36 mouse cellular contexts compared by ENCODE assay signal in the genomic region with DNA sequence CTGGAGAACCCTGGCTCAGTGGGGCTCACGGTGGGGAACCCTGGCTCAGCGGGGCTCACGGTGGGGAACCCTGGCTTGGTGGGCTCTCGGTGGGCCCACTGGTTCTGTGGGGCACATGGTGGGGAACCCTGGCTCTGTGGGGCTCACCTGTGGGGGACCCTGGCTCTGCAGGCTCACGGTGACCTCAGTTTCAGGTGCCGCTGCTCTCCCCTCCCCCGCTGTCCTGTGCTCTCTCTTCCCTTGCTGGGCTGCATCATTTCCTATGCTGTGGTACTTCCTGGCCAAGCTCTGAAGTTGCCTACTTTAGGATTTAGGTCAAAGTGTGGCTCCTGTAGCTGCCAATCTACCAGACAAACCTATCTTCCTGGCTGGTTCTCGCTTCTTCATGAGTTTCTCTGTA. TPM values are rescaled to one million over a fixed set of nuclear protein-coding genes. Genes with fewer than 3 reads are reported as not detected.
DNase-seq lines count a peak whose midpoint lies in the region; ATAC-seq lines count a peak whose summit lies in the region.
"Had no signal": no experiment of that assay in that cellular context is flagged by ENCODE, and none has a peak within 500 bp of the region (broad histone marks: within the 10 kb centered on the region; RNA-seq: fewer than 3 reads in every experiment).

No protein-coding gene starts in this region.

- WGBS in hindbrain, embryonic 13.5 days = 82% methylated on average over 8 of the region's 8 CpGs
- 73% methylated on average over 8 of the region's 8 CpGs for WGBS in hindbrain, embryonic 11.5 days

- H3K9ac ChIP-seq in hindbrain, embryonic 13.5 days = no peak overlapping the region
- no peak overlapping the region for H3K9ac ChIP-seq in hindbrain, embryonic 11.5 days (ENCODE audit: low read depth, low read length)
- H3K9ac ChIP-seq: embryonic facial prominence, embryonic 15.5 days; forebrain, embryonic 12.5 days; forebrain, postnatal 0 days; heart, embryonic 12.5 days; liver, embryonic 14.5 days; neural tube, embryonic 12.5 days had no signal

- no peaks in the 10 kb centered on the region for H3K27me3 ChIP-seq in hindbrain, embryonic 13.5 days
- no peaks in the 10 kb centered on the region for H3K27me3 ChIP-seq in hindbrain, embryonic 11.5 days (ENCODE audit: control insufficient read depth, insufficient read depth, low read length)
- H3K27me3 ChIP-seq: embryonic facial prominence, embryonic 15.5 days; forebrain, embryonic 12.5 days; neural tube, embryonic 12.5 days had no signal

- peak; percentile 22 for DNase-seq in CD4-positive helper T cell, adult 2 months (ENCODE audit: low read depth, low spot score)
- DNase-seq in naive thymus-derived CD4-positive, alpha-beta T cell, adult 2 months (ENCODE audit: low read depth) = peak; percentile 36
- DNase-seq in thymus, postnatal 14 days = peak; percentile 83
- DNase-seq in hindbrain, embryonic 11.5 days (ENCODE audit: low spot score) = no peak
- no peak for DNase-seq in ovary, postnatal 10 days (ENCODE audit: low spot score)
- no peak for DNase-seq in ovary, postnatal 14 days (ENCODE audit: low spot score)
- DNase-seq: B cell, adult 2 months; cerebellum, adult 2 months; cerebellum, postnatal 25 days; forebrain, postnatal 0 days; gastrocnemius, postnatal 10 days; heart, postnatal 4 days; kidney, adult 8-10 months; kidney, postnatal 4 days; layer of hippocampus, postnatal 36 days; liver; lung, adult 2 months; lung, postnatal 10 days; right cerebral cortex, postnatal 14 days; spleen, adult 18-20 months had no signal

- ATAC-seq in hematopoietic stem cell, adult 5-6 weeks (replicated peaks in 1 of 2; ENCODE audit: insufficient read depth in 1 of 2, low FRiP score in 2 of 2, low TSS enrichment in 1 of 2, low read depth in 1 of 2, poor library complexity in 2 of 2, severe bottlenecking in 2 of 2) = peak; percentile 50 to 51; a peak in 3 of 4 replicates
- ATAC-seq in hindbrain, embryonic 13.5 days (ENCODE audit: low FRiP score) = no peak
- no peak for ATAC-seq in hindbrain, embryonic 11.5 days (ENCODE audit: low FRiP score)
- ATAC-seq: forebrain, postnatal 0 days; hindbrain, embryonic 16.5 days; intestine, embryonic 16.5 days; midbrain, embryonic 16.5 days had no signal

- no peaks in the 10 kb centered on the region for H3K9me3 ChIP-seq in hindbrain, embryonic 13.5 days
- no peaks in the 10 kb centered on the region for H3K9me3 ChIP-seq in hindbrain, embryonic 11.5 days (ENCODE audit: control insufficient read depth, low read length)
- H3K9me3 ChIP-seq: embryonic facial prominence, embryonic 10.5 days; embryonic facial prominence, embryonic 15.5 days; forebrain, embryonic 12.5 days; heart, embryonic 12.5 days; midbrain, embryonic 10.5 days; neural tube, embryonic 12.5 days had no signal

- no peak overlapping the region for H3K4me3 ChIP-seq in hindbrain, embryonic 13.5 days
- no peak overlapping the region for H3K4me3 ChIP-seq in hindbrain, embryonic 11.5 days (ENCODE audit: low read depth, low read length)
- H3K4me3 ChIP-seq: embryonic facial prominence, embryonic 10.5 days; embryonic facial prominence, embryonic 15.5 days; forebrain, embryonic 12.5 days; heart, embryonic 12.5 days; midbrain, embryonic 10.5 days; neural tube, embryonic 12.5 days had no signal

- no peak overlapping the region for H3K4me2 ChIP-seq in hindbrain, embryonic 13.5 days
- H3K4me2 ChIP-seq in hindbrain, embryonic 11.5 days (replicated peaks; ENCODE audit: low read depth, low read length) = no peak overlapping the region
- H3K4me2 ChIP-seq: embryonic facial prominence, embryonic 15.5 days; forebrain, embryonic 12.5 days; heart, embryonic 12.5 days; neural tube, embryonic 12.5 days had no signal

- H3K27ac ChIP-seq in hindbrain, embryonic 13.5 days = no peak overlapping the region
- H3K27ac ChIP-seq in hindbrain, embryonic 11.5 days (ENCODE audit: low read depth, low read length) = no peak overlapping the region
- H3K27ac ChIP-seq: embryonic facial prominence, embryonic 10.5 days; embryonic facial prominence, embryonic 15.5 days; forebrain, embryonic 12.5 days; kidney, postnatal 0 days; liver, embryonic 14.5 days; midbrain, embryonic 10.5 days; neural tube, embryonic 12.5 days; stomach, postnatal 0 days had no signal

- H3K36me3 ChIP-seq in hindbrain, embryonic 13.5 days = peaks cover 89% of the 10 kb centered on the region
- H3K36me3 ChIP-seq in hindbrain, embryonic 11.5 days (ENCODE audit: control insufficient read depth, insufficient read depth, low read length) = no peaks in the 10 kb centered on the region

- no peaks in the 10 kb centered on the region for H3K4me1 ChIP-seq in hindbrain, embryonic 13.5 days (replicated peaks)
- no peaks in the 10 kb centered on the region for H3K4me1 ChIP-seq in hindbrain, embryonic 11.5 days (replicated peaks; ENCODE audit: control insufficient read depth, insufficient read depth, low read length)
- H3K4me1 ChIP-seq: embryonic facial prominence, embryonic 15.5 days; forebrain, embryonic 12.5 days; neural tube, embryonic 12.5 days had no signal

RNA-seq across cellular contexts. Expression of gene Cutc, which starts 29.9 kb away (rescaled TPM):
- 20.9 and 33.3 TPM in 2 replicates for total RNA-seq in hematopoietic stem cell, adult 5-6 weeks (2017)
- 8.0 and 10.0 TPM in 2 replicates for polyA plus RNA-seq in hindbrain, embryonic 13.5 days (2015; fragmentation: Nextera tagmentation; extraction: Ambion mirVana)
- 13.9 and 14.5 TPM in 2 replicates for polyA plus RNA-seq in hindbrain, embryonic 11.5 days (2014; fragmentation: Nextera tagmentation; extraction: Ambion mirVana)

RNA-seq across cellular contexts. Expression of gene Cox15, which starts 29.9 kb away (rescaled TPM):
- total RNA-seq in hematopoietic stem cell, adult 5-6 weeks (2017) = 14.4 and 15.1 TPM in 2 replicates
- 12.0 and 13.1 TPM in 2 replicates for polyA plus RNA-seq in hindbrain, embryonic 13.5 days (2015; fragmentation: Nextera tagmentation; extraction: Ambion mirVana)
- polyA plus RNA-seq in hindbrain, embryonic 11.5 days (2014; fragmentation: Nextera tagmentation; extraction: Ambion mirVana) = 9.3 and 12.9 TPM in 2 replicates

RNA-seq across cellular contexts. Expression of gene Entpd7, which starts 33.4 kb away (rescaled TPM):
- total RNA-seq in hematopoietic stem cell, adult 5-6 weeks (2017) = 3.8 and 5.4 TPM in 2 replicates
- 10.1 and 10.6 TPM in 2 replicates for polyA plus RNA-seq in hindbrain, embryonic 13.5 days (2015; fragmentation: Nextera tagmentation; extraction: Ambion mirVana)
- 13.9 and 15.4 TPM in 2 replicates for polyA plus RNA-seq in hindbrain, embryonic 11.5 days (2014; fragmentation: Nextera tagmentation; extraction: Ambion mirVana)

RNA-seq across cellular contexts. Expression of gene Slc25a28, which starts 48.2 kb away (rescaled TPM):
- total RNA-seq in hematopoietic stem cell, adult 5-6 weeks (2017) = 44.4 and 47.1 TPM in 2 replicates
- 14.0 and 15.1 TPM in 2 replicates for polyA plus RNA-seq in hindbrain, embryonic 13.5 days (2015; fragmentation: Nextera tagmentation; extraction: Ambion mirVana)
- polyA plus RNA-seq in hindbrain, embryonic 11.5 days (2014; fragmentation: Nextera tagmentation; extraction: Ambion mirVana) = 9.1 and 10.9 TPM in 2 replicates

RNA-seq across cellular contexts. Expression of gene Abcc2, which starts 59.1 kb away (rescaled TPM):
- 0.88 TPM in 1 of 2 replicates, not detected in the other for total RNA-seq in hematopoietic stem cell, adult 5-6 weeks (2017)
- polyA plus RNA-seq in hindbrain, embryonic 13.5 days (2015; fragmentation: Nextera tagmentation; extraction: Ambion mirVana) = 0.06 and 0.19 TPM in 2 replicates
- 0.03 and 0.09 TPM in 2 replicates for polyA plus RNA-seq in hindbrain, embryonic 11.5 days (2014; fragmentation: Nextera tagmentation; extraction: Ambion mirVana)
- total RNA-seq: forebrain, postnatal 0 days; heart, postnatal 4 days; layer of hippocampus, postnatal 36 days; MEL had no signal
- polyA plus RNA-seq: embryonic facial prominence, embryonic 10.5 days; forebrain, embryonic 12.5 days; heart, postnatal 0 days had no signal

Comparison
In these comparisons a context has a peak if more than half of its experiments do, and no peak if none do; other contexts are left out.
1. DNase-seq: peak in CD4-positive helper T cell, adult 2 months (single experiment), naive thymus-derived CD4-positive, alpha-beta T cell, adult 2 months (single experiment) and thymus, postnatal 14 days (single experiment); none in hindbrain, embryonic 11.5 days (single experiment), ovary, postnatal 10 days (single experiment) and ovary, postnatal 14 days (single experiment).
2. ATAC-seq: peak in hematopoietic stem cell, adult 5-6 weeks (2 of 2); none in hindbrain, embryonic 13.5 days (single experiment) and hindbrain, embryonic 11.5 days (single experiment).